Mouse (Mus musculus) heart, embryonic 14.5 days (tissue): ENCODE results near the gene Trim8. TPM values are rescaled to one million over a fixed set of nuclear protein-coding genes. Genes with fewer than 3 reads are reported as not detected.

Experiments used
- ATAC-seq: fragments of 200-750 bp; cut with Nextera tagmentation; 2 replicates; pipeline ENCODE4 v1.8.0; 2017; ENCODE audit warnings: low read depth, moderate TSS enrichment; ENCODE audit not compliant: insufficient number of reproducible peaks, insufficient read depth, low FRiP score
- H3K27ac ChIP-seq, 2 experiments: fragments of 200-500 bp in 1 of 2; fragments of 300-500 bp in 1 of 2; sonication (generic) in 1 of 2; replicated peaks in 1 of 2; 2 replicates each; pipeline ENCODE4 v1.5.1; 2012 to 2014; ENCODE audit warnings: low read depth in 2 of 2, low read length in 2 of 2, control low read depth in 1 of 2, mild to moderate bottlenecking in 1 of 2, mixed read lengths in 1 of 2; ENCODE audit not compliant: control insufficient read depth in 1 of 2, insufficient read depth in 1 of 2
- H3K27me3 ChIP-seq: fragments of 300-500 bp; sonication (generic); 2 replicates; pipeline ENCODE4 v1.6.1; 2014; ENCODE audit warnings: mild to moderate bottlenecking, low read length, control low read depth; ENCODE audit not compliant: control insufficient read depth, insufficient read depth
- H3K36me3 ChIP-seq: fragments of 300-500 bp; sonication (generic); 2 replicates; pipeline ENCODE4 v1.6.1; 2014; ENCODE audit warnings: mild to moderate bottlenecking, control low read depth, low read length, mixed read lengths; ENCODE audit not compliant: control insufficient read depth, insufficient read depth
- H3K4me1 ChIP-seq, 2 experiments: fragments of 200-500 bp in 1 of 2; fragments of 300-500 bp in 1 of 2; sonication (generic) in 1 of 2; 2 replicates each; pipeline ENCODE4 v1.6.1; 2012 to 2014; ENCODE audit warnings: low read length in 2 of 2, control low read depth in 1 of 2, mixed read lengths in 1 of 2; ENCODE audit not compliant: control insufficient read depth in 2 of 2, insufficient read depth in 2 of 2
- H3K4me2 ChIP-seq: fragments of 300-500 bp; sonication (generic); 2 replicates; pipeline ENCODE4 v1.6.1; 2014; ENCODE audit warnings: mild to moderate bottlenecking, low read length
- H3K4me3 ChIP-seq, 2 experiments: fragments of 200-500 bp in 1 of 2; fragments of 300-500 bp in 1 of 2; sonication (generic) in 1 of 2; 2 replicates each; pipeline ENCODE4 v1.5.1; 2012 to 2014; ENCODE audit warnings: low read length in 2 of 2, mild to moderate bottlenecking in 2 of 2, control low read depth in 1 of 2, low read depth in 1 of 2, moderate library complexity in 1 of 2; ENCODE audit not compliant: control insufficient read depth in 1 of 2, insufficient read depth in 1 of 2
- H3K9ac ChIP-seq: fragments of 300-500 bp; sonication (generic); 2 replicates; pipeline ENCODE4 v1.6.1; 2014; ENCODE audit warnings: mild to moderate bottlenecking, low read length
- H3K9me3 ChIP-seq: fragments of 300-500 bp; sonication (generic); 2 replicates; pipeline ENCODE4 v1.6.1; 2016; ENCODE audit warnings: low read length, control low read depth; ENCODE audit not compliant: control insufficient read depth
- WGBS: fragments of 180-500 bp; shearing (Covaris S2); extraction: QIAGEN DNeasy Blood & Tissue Kit; methylation state at CpG from one replicate; pipeline ENCODE4 v1.1.7; 2014; 5-methylcytosine and 5-hydroxymethylcytosine counted together
- polyA plus RNA-seq: library from polyadenylated mRNA; unstranded; fragments of >200 nt; fragmentation: Nextera tagmentation; extraction: Ambion mirVana; gene quantifications from 2 replicates; pipeline ENCODE4 v1.2.1, GENCODE M21; 2014

Trim8 gene
- polyA plus RNA-seq, 1 experiment from 2014 or later = 23.4 TPM

- 0% methylated on average over 13 of the region's 13 CpGs for whole genome bisulfite sequencing
- Histone ChIP-seq H3K4me1 (peaks cover 22 to 34% of the 10 kb centered on the region in 2 experiments), H3K9ac (peak overlapping the region; percentile 69)
Measured at GRCm38 (mm10) chr19:46518352-46518787, 16.9 kb downstream of the Trim8 start.

GRCm38 (mm10) chr19:46518828-46519621 is 17.5 kb downstream of the Trim8 start:
- ATAC-seq = no peak
- peak overlapping the region in 1 of 2 experiments; percentile 50; a peak in 1 of 4 replicates for H3K27ac ChIP-seq
- peak overlapping the region; percentile 71 for H3K4me2 ChIP-seq
- H3K27me3 ChIP-seq = no peaks in the 10 kb centered on the region
- peaks cover 34% of the 10 kb centered on the region for H3K36me3 ChIP-seq
- peaks cover 28 to 41% of the 10 kb centered on the region in 2 experiments for H3K4me1 ChIP-seq
- 0 out of 4 replicates have a peak overlapping the region, but pooled peaks of 1 of the 2 experiments have one; percentile 18 for H3K4me3 ChIP-seq
- H3K9me3 ChIP-seq = no peaks in the 10 kb centered on the region
- peak overlapping the region; percentile 69 for H3K9ac ChIP-seq
- 8% methylated on average over 5 of the region's 5 CpGs for WGBS

More at GRCm38 (mm10) chr19:46518352-46518787, 16.9 kb downstream of the Trim8 start:
- H3K36me3 ChIP-seq = peaks cover 40% of the 10 kb centered on the region
- peak overlapping the region; percentile 71 for H3K4me2 ChIP-seq
- no peaks in the 10 kb centered on the region for H3K9me3 ChIP-seq
- peak; percentile 40 for ATAC-seq
- H3K4me3 ChIP-seq = peak overlapping the region; percentile 2 to 18; a peak in 2 of 4 replicates
- peak overlapping the region in 1 of 2 experiments; percentile 50; a peak in 1 of 4 replicates for H3K27ac ChIP-seq
- no peaks in the 10 kb centered on the region for H3K27me3 ChIP-seq

- no peaks in the 10 kb centered on the region for H3K27me3 ChIP-seq
- H3K9ac ChIP-seq = no peak overlapping the region
- peaks cover 7% of the 10 kb centered on the region; the same call in 1 of the 2 replicates for H3K36me3 ChIP-seq
- H3K27ac ChIP-seq = 0 out of 4 replicates have a peak overlapping the region, but pooled peaks of 1 of the 2 experiments have one; percentile 15
- peaks cover 45 to 67% of the 10 kb centered on the region in 2 experiments for H3K4me1 ChIP-seq
- no peak for ATAC-seq
- H3K9me3 ChIP-seq = no peaks in the 10 kb centered on the region
- no peak overlapping the region for H3K4me3 ChIP-seq
- H3K4me2 ChIP-seq = no peak overlapping the region
Measured at GRCm38 (mm10) chr19:46521698-46522097, 20.2 kb downstream of the Trim8 start.

GRCm38 (mm10) chr19:46522433-46523044 is 21.0 kb downstream of the Trim8 start:
- WGBS = 14% methylated on average over 15 of the region's 15 CpGs
- H3K4me3 ChIP-seq = no peak overlapping the region

GRCm38 (mm10) chr19:46523131-46523479 is 21.6 kb downstream of the Trim8 start:
- no peaks in the 10 kb centered on the region for H3K27me3 ChIP-seq
- H3K4me3 ChIP-seq = no peak overlapping the region; a peak in 1 of 4 replicates
- peaks cover 49 to 73% of the 10 kb centered on the region in 2 experiments for H3K4me1 ChIP-seq
- no peaks in the 10 kb centered on the region for H3K36me3 ChIP-seq
- ATAC-seq = no peak
- no peaks in the 10 kb centered on the region for H3K9me3 ChIP-seq
- peak overlapping the region; percentile 57 for H3K9ac ChIP-seq
- H3K4me2 ChIP-seq = peak overlapping the region; percentile 64
- peak overlapping the region; percentile 72 to 75 for H3K27ac ChIP-seq

More at GRCm38 (mm10) chr19:46522433-46523044, 21.0 kb downstream of the Trim8 start:
- no peak overlapping the region for H3K9ac ChIP-seq
- ATAC-seq = no peak
- no peaks in the 10 kb centered on the region for H3K36me3 ChIP-seq
- H3K27ac ChIP-seq = peak overlapping the region in 1 of 2 experiments; percentile 15; a peak in 2 of 4 replicates
- H3K4me1 ChIP-seq = peaks cover 47 to 73% of the 10 kb centered on the region in 2 experiments
- peak overlapping the region; percentile 3; the same call in 1 of the 2 replicates for H3K4me2 ChIP-seq
- H3K27me3 ChIP-seq = no peaks in the 10 kb centered on the region
- no peaks in the 10 kb centered on the region for H3K9me3 ChIP-seq

- Histone ChIP-seq H3K9ac (peak overlapping the region; percentile 57), H3K4me2 (peak overlapping the region; percentile 64)
- WGBS = 6% methylated on average over 20 of the region's 20 CpGs
Measured at GRCm38 (mm10) chr19:46523480-46524151, 22.1 kb downstream of the Trim8 start.

GRCm38 (mm10) chr19:46524152-46524544 is 22.6 kb downstream of the Trim8 start:
- H3K4me2 ChIP-seq = peak overlapping the region; percentile 64
- peak overlapping the region; percentile 16 to 34 for H3K4me3 ChIP-seq
- peaks cover 53 to 72% of the 10 kb centered on the region in 2 experiments for H3K4me1 ChIP-seq
- H3K36me3 ChIP-seq = no peaks in the 10 kb centered on the region
- no peaks in the 10 kb centered on the region for H3K27me3 ChIP-seq
- WGBS = 7% methylated on average over 6 of the region's 6 CpGs
- no peaks in the 10 kb centered on the region for H3K9me3 ChIP-seq
- H3K27ac ChIP-seq = peak overlapping the region; percentile 72 to 75
- no peak for ATAC-seq
- H3K9ac ChIP-seq = peak overlapping the region; percentile 57

More at GRCm38 (mm10) chr19:46523480-46524151, 22.1 kb downstream of the Trim8 start:
- ATAC-seq = peak; percentile 72
- Histone ChIP-seq H3K9me3 (no peaks in the 10 kb centered on the region), H3K27ac (peak overlapping the region; percentile 72 to 75), H3K36me3 (no peaks in the 10 kb centered on the region), H3K4me3 (peak overlapping the region; percentile 16 to 34), H3K27me3 (no peaks in the 10 kb centered on the region), H3K4me1 (peaks cover 51 to 72% of the 10 kb centered on the region in 2 experiments)
